Mouse (Mus musculus) thymus, postnatal 4 days (tissue): Measurements from ENCODE around the gene Il2rb.

Experiments used
- DNase-seq: peaks from one replicate; pipeline ENCODE4 v3.0.0; 2021

Gene Il2rb

DNA sequence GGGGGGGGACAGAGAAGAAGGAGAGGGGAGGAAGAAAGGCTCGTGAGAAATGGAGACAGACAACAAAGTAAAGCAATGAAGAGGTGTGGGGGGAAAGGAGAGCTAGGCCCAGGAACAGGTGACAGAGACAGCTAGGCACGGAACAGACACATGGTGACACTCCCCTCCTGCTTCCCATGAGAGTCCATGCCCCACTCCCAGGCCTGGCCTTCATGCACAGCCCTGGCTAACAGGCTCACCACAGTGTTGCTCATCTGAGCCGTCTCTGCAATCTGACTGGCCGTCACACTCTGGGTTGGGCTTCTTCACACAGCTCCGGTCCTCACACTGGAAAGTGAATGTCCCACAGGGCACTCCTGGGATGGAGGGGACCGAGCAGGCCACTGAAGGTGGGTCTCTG lies 51.2 kb downstream of the Il2rb start:
- no peak for DNase-seq

DNA sequence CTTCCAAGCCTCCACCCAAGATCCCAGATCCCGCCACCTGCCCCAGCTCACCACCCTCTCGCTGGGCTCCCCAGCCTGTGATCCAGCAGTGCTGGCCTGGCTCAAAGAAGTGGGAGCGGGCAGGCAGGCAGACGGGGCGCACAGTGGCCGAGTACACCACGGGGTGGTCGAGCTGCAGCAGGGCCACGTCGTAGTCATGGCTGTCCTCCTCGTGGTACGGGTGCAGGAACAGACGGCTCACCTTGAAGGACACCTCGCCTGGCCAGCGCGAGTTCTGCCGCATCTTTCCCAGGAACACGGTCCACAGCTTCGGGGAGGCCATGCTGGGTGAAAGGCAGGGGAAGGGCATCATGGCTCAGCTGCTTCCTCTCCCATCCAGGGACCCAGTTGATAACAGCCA lies 52.8 kb downstream of the Il2rb start:
- DNase-seq, result no peak

GRCm38 (mm10) chr15:78438973-78439372 lies 56.1 kb downstream of the Il2rb start:
- DNase-seq, result no peak

DNA sequence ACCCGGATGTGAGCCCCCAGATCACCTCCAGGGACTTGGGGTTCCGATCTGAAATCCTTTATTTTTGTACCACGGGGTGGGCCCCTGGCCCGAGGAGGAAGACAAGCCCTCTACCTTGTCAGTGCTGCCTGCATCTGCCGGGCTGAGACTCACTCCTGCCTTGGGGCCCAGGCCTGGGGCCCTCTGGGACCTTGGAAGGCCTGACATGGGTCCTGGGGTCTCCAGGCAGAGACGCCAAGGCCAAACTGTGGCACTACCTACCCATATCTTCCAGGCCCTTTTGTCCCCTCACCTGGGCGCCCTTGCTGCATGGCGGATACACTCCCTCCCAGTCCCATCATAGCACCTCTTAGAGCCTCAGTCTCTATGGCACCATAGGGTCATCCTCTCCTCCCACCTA lies 56.6 kb downstream of the Il2rb start:
- no peak for DNase-seq

GRCm38 (mm10) chr15:78438018-78438394 lies 57.1 kb downstream of the Il2rb start:
- no peak for DNase-seq

GRCm38 (mm10) chr15:78437237-78438017 lies 57.6 kb downstream of the Il2rb start:
- peak; percentile 34 for DNase-seq

- DNase-seq, result peak; percentile 67
Observed at GRCm38 (mm10) chr15:78436380-78437192, 58.5 kb downstream of the Il2rb start.

DNA sequence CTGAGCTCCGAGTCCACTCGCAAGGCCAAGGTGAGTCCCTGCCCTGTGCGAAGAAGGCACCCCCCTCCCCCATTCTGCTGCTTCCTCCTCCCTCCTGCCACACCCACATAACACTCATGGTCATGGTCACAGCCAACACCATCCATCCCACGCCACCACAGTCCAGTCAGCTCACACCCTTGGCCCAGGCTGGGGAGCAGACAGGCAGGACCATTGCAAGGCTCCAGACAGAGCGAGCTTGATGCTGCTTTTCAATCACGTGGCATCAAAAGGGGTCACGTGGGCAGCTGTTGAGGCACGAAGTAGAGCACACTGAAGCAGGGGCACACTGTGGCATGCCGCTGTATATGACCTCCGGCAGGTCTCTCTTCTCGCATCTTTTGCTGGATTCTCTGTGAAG lies 59.4 kb downstream of the Il2rb start:
- peak; percentile 61 for DNase-seq

GRCm38 (mm10) chr15:78434896-78435520 lies 60.1 kb downstream of the Il2rb start:
- DNase-seq, result peak; percentile 78

DNA sequence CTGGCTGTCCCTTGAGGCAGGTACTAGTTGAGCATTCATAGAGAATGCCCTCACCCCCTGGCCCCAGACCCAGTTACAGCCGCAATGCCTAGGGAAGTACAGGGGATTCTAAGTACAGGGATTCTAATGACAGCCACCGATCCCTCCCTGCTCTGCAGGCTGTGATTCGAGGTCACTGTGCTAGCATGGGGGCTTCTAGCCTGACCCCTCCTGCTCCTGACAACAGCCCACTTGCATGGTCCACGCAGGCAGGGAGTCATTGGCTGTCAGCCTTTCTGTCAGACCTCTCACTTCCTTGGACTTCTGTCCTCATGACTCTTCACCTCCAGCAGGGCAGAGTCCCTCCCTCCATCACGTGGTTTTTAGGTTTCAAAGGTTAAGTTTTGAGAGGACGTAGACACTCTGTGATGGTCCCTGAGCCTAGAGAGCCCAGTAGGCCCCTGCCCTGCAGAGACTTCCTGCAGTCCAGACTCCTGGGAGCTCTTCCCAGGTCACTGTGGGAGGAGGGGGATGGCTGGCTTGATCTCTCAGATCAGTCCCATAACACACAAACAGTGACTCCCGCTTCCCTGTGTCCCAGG lies 63.4 kb downstream of the Il2rb start:
- DNase-seq, result no peak

DNA sequence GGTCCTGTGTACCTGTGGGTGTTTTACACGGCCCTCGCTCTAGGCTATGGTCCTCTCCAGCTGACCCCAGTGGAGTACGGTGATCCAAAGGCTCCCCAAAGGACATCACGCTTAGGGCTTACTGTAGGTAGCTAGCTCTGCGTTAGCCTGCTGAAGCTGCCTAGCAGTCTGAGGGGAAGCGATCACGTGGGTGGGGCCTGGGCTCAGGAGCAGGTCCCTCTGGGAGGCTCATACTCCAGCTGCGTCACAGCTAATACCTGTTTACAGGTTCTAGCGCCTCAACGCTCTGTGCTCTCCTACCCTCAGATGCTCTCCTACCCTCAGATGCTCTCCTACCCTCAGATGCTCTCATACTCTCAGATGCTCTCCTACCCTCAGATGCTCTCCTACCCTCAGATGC lies 64.2 kb downstream of the Il2rb start:
- DNase-seq, result no peak

GRCm38 (mm10) chr15:78429871-78430622 lies 65.0 kb downstream of the Il2rb start:
- DNase-seq, result no peak
